Mouse (Mus musculus): ENCODE results near the gene Arih2.

Gene Arih2

GRCm38 (mm10) chr9:108579344-108579690 is 69.9 kb downstream of the Arih2 start:
- DNase-seq (ENCODE audit: low read depth, low spot score) = no peak

DNA sequence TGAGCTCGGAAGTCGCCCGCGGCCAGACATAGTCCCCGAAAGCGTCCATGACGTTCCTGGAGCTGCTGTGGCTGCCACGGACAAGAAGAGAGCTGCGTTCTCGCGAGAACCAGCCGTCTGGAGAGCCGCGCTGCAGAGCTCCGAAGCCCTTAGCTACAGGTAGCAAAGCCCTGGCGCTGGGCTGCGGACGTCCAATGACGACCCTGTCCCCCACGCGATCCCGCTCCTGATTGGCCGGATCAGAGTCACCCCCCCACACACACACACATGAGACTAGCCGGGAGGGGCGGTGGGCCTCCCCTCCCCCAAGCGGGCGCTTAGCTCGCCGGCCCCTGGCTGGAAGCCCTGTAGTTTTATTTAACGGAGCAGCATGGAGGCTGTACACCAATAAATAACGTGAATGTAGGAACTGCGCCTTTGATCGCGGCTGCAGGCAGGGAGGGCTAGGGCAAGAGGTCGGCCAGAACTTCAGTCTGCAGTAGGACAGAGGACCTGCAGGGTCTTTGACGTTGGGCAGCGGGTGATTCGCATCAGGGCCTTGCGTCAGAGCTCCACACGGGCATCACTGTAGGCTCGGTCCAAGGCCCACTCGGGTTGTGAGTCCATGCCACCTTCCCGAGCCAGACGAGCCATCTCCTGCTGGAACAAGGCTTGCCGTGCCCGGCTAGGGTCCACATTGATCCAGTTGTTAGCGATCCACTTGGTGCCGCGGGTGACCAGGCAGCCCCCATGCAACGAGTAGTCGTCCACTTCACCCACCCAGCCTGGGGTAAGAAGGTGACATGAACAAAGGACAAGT is 70.4 kb downstream of the Arih2 start, which contains the start of gene Wdr6:
Wdr6 (minus strand) TSS at position 195 of the 799 bp plus-strand sequence.
- DNase-seq (ENCODE audit: low read depth, low spot score) = peak; percentile 90

DNA sequence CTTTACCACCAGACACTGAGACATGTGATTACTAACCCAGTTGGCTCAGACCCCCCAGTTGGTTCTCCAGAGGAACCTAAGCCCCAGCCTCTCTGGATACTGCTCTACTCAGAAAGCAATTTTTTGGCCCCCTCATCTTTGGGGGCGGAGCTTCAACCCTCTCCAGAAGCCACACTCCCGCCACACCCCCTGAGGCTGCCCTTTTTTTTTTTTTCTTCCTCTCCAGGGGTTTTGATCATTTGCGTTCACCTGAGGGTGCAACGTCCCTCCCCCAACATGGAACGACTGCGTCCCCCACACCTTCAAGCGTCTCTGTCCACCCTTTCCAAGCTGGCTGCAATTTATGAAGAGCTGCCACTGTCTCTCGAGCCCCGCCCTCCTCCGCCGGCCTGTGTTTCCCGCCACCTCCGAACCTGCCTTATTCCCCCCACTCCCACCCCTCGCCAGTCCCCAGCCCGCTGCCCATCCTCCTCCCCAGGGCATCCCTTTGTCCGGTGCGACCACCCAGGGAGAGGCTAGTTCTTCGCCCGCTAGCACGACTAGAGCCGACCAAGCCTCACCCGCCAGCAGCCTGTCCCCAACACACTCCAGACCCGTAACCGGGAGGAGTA is 71.1 kb downstream of the Arih2 start:
- no peak for DNase-seq (ENCODE audit: low read depth, low spot score)

GRCm38 (mm10) chr9:108577025-108577424 is 72.2 kb downstream of the Arih2 start:
- no peak for DNase-seq (ENCODE audit: low read depth, low spot score)

GRCm38 (mm10) chr9:108575321-108576297 is 73.6 kb downstream of the Arih2 start:
- DNase-seq (ENCODE audit: low read depth, low spot score) = no peak

DNA sequence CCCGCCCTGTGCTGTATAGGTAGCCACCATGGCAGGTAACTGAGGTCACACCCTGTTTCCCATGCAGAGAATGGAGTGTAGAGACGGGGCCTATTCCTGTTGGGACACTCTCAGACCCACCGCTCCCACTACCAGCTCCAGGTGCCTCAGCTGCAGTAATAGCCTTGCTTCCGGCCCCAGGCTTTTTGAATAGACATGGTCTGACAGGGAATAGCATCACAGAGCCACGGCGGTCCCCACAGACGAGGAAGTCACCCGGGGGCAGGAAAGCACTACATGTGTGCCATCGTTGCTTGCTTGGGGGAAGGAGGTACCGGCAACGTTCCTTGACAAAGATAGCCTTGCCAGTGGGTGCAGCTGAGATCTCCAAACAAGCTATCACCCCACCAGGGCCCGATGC is 74.3 kb downstream of the Arih2 start:
- no peak for DNase-seq (ENCODE audit: low read depth, low spot score)

- no peak for DNase-seq (ENCODE audit: low read depth, low spot score)
Observed at GRCm38 (mm10) chr9:108573774-108574690, 75.2 kb downstream of the Arih2 start.

GRCm38 (mm10) chr9:108572321-108572720 is 76.9 kb downstream of the Arih2 start:
- no peak for DNase-seq (ENCODE audit: low read depth, low spot score)

DNA sequence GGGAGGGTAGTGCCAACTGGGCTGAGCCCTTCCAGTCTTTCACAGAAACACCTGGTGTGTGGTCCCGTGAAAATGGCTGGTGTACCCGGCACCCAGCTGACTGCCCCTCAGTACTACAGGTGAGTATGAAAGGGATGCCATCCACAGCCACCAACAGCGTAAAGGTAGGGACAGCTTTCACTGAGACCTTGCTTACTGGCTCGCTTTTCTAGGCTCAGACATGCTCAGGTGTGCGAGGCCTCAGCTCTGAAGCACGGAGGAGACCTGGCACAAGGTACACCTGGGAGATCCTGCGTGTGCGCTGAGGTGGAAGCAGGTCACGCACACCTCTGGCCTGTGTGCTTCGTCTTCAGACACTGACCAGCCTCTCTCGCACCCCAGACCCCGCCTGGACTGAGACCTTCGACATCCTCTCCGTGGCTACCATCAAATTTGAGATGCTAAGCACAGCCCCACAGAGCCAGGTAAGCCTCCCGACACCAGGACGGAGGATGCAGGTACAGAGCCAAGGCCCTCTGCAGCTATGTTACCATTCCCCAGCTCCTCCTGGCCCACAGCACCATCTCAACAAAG is 77.7 kb downstream of the Arih2 start:
- no peak for DNase-seq (ENCODE audit: low read depth, low spot score)

- peak; percentile 54 for DNase-seq (ENCODE audit: low read depth, low spot score)
Observed at GRCm38 (mm10) chr9:108570207-108570896, 78.8 kb downstream of the Arih2 start.

DNA sequence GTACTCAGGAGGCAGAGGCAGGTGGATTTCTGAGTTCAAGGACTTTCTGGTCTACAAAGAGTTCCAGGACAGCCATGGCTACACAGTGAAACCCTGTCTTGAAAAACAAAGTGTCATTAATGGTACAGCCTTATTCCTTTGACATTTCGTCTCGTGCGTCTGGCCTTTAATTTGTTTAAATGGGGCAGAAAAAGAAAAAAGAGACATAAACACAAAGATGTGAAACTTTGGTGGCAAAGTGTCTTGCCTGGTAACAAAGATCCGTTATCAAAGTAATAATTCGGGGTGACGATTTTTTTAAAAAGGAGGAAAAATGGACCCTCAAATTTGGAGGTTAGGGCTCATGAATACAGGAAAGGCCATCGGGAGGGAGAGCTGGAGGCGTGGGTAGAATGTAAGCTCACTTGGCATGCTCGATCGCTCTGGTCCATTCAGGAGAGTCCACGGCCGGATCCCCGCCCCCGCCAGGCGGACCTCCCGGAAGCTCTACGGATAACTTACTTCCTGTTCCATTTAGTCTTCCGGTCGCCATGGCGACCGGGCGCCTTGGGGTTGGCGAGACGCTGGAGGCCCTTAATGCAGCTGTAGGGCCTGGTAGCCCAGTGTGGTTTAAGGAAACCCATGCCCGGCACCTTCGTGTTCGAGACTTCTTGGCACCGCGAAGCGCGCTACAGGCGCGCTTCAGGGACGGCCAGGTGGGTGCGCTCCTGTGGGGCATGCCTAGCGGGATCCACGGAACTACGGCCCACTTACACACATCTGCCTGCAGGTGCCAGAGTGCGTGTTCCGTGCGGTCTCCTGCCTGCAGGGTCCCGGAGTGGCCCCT is 79.6 kb downstream of the Arih2 start, which contains the start of gene Dalrd3:
Dalrd3 (plus strand) TSS at position 506 of the 826 bp plus-strand sequence.
- peak; percentile 91 for DNase-seq (ENCODE audit: low read depth, low spot score)

DNA sequence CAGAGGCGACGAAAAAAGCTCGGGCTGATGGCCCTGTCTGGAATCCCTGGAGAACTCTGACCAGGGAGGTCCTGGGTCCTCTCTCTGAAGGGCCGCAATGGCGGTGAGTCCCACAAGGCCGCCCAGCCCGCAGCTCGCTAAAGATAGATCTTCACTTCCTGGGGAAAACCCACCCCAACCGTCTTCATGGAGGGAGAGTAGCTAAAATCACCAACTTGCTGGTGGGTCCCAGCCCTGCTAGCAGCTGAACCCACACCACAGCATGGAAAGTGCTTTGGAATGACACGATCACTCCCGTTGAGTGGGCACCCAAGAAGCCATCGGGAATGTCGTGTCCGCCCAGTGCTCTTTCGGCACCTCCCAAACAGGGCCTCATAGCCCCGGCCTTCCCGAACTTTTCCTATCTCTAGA is 80.7 kb downstream of the Arih2 start:
- DNase-seq (ENCODE audit: low read depth, low spot score) = no peak

- DNase-seq (ENCODE audit: low read depth, low spot score) = no peak
Observed at GRCm38 (mm10) chr9:108567931-108568419, 81.2 kb downstream of the Arih2 start.

DNA sequence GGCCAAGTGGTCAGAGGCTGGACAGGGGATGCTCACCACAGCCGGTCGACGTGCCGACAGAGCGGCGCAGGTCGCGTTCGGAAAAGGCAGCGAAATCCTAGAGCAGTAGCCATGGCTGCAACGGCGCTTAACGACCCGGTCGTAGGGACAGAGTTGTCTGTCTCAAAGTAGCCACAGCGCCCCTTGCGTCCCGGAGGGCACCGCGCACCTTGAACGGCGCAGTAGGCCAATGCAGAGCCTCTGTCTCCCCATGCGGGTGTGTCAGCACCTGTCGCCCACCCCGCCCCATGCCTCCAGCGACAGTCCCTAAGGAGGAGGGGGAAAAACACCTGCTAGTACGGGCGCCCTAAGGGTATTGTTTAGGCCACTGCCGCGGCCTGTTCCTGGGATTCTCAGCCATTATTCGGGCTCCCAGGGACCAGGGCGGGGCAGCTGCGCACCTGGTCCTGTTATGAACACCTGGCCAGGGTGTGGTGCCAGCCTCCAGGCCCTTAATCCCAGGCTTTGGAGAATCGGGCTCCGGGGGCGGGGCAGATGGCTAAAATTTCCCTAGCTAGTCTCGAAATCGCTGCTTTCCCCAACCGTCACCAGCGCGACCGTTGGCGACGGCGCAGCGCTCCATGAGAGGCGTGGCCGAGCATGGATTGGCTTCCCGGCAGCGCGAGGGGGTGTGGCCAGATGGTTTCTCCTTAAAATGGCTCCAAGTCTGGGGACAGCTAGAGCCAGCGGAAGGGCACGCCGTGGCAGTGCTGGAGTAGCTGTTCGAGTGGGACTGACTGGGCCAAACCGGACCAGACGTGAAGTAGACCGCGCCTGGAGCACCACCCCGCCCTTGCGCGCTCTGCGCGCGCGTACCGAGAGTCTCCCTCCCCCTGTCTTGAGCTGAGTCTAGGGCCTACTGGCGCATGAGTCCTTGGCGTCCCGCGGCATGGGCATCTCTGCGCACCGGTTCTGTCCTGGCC is 82.1 kb downstream of the Arih2 start, which contains the start of gene Ndufaf3:
Ndufaf3 (minus strand) TSS at position 620 of the 962 bp plus-strand sequence.
- peak; percentile 93 for DNase-seq (ENCODE audit: low read depth, low spot score)

- no peak for DNase-seq (ENCODE audit: low read depth, low spot score)
Observed at GRCm38 (mm10) chr9:108565881-108566814, 83.0 kb downstream of the Arih2 start.

GRCm38 (mm10) chr9:108564131-108564530 is 85.1 kb downstream of the Arih2 start:
- no peak for DNase-seq (ENCODE audit: low read depth, low spot score)
